Mouse (Mus musculus) ovary, postnatal 10 days (tissue): ENCODE data around the gene Ube2n.

Experiments used
- DNase-seq: peaks from one replicate; pipeline ENCODE4 v3.0.0; 2022; ENCODE audit warnings: low spot score

Ube2n gene

GRCm38 (mm10) chr10:95514656-95515292 lies at the start of gene Ube2n:
TSS of gene Ube2n (plus strand) at chr10:95515145.
- peak; percentile 85 for DNase-seq

DNA sequence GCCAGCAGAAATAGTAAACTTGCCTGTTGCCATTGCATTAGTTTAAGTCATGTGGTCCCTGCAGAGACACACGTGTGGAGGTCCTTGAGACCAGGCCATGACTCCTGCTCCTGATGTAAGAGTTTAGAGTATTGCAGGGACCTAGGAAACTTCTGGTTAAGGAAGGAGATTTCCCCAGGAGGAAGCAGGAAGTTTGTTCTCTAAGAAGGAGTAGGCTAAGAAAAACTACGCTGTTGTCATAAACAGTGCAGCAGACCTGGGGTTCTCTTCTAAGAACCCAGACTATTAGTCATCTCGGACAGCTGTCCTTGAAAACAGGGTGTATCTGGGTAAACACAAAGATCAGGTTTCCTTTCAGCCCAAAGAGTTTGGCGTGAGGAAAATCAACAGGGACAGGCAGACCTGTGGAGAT lies 49.5 kb upstream of the Ube2n start:
- DNase-seq, result no peak

- no peak for DNase-seq
These were observed 46.1 kb upstream of the Ube2n start for GRCm38 (mm10) chr10:95468894-95469293.

GRCm38 (mm10) chr10:95471186-95471585 lies 43.8 kb upstream of the Ube2n start:
- DNase-seq, result no peak

- no peak for DNase-seq
These were observed 42.9 kb upstream of the Ube2n start for GRCm38 (mm10) chr10:95471889-95472547.

DNA sequence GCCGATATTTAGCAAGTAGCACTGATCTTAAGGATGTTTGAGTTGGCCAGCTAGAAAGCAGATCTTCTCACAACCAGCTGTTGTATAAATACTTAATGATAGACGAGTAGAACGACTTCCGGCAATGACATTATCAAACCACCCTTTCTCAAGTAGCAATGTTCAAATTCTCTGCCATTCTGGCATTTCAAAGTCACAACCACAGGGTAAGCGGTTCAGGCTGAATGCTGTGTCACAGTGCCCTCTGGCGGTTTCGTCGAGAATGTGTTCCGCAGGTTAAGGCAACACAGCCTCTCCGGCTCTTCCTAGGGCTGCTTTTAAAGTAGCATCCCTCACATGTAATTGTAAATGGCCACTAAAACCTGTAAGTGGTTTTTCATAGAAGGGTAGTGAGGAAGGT lies 39.0 kb upstream of the Ube2n start:
- DNase-seq, result peak; percentile 66

GRCm38 (mm10) chr10:95477516-95477915 lies 37.4 kb upstream of the Ube2n start:
- no peak for DNase-seq

- DNase-seq, result no peak
These were observed 25.3 kb upstream of the Ube2n start for GRCm38 (mm10) chr10:95489653-95490052.

DNA sequence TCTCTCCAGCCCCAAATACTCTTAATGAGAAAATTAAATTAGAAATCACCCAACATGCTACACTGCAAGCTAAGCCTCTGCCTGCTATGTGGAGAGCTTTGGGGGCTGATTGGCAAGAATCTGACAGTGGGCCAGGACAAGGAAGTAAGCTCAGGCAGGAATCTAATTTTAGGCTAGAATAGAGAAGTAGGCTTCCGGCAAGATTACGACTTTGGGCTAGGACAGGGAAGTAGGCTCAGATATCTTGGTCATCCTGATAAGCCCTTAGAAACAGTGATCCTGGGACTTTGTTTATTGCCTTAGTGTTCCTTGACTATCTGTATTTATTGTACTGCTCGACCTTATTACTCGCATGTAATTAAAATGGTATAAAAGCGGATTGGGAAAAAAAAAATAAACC lies 20.7 kb upstream of the Ube2n start:
- DNase-seq, result no peak

DNA sequence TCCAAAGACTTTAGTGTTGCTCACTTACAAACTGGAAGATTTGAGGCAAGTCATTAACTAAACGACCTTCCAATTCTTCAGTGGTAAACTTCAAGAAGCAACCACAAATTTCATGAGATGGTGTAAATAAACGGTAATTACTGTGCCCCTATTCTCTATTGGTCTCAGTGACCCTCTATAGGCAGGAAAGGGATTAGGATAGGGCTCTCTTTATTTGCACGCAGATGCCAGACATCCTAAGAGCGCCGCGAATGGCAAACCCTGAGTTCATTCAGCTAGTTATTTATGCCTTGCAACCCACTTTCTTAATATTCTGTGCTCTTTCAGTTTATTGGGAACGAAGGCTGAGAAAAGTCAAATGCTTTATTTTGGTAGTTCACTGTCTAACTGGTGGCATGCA lies 13.9 kb upstream of the Ube2n start:
- DNase-seq, result no peak

DNA sequence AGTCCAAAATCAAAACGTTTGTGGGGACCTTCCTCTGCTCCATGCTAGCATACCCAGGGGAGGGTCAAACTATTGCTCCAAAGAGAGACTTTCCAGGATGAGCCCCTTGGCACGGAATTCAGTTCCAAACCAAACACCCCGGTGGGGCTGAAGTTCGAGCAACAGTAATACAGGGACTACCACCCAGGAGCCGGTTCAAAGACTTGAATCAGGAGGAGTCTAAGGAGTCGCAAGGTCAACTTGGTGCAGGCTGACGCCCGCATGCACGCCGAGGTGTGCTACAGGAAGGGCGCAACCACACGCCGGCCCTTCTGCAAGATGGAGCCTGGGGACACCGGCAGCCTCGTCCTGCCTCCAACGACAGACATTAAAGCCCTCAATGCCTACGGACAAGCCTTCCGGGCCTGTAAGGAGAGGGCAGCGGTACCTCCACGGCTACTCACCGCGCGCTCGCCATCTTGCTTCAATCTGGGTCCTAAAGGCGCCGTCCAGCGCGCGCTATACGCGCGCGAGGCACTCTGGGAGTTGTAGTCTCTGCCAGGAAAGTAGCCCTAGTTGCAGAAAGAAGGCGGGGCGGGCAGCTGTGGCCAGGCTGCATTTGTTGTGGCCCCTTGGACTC lies 13.4 kb upstream of the Ube2n start, which contains the start of gene Mrpl42:
Gene Mrpl42, minus strand, starts transcription at position 478 of the 619 bp plus-strand sequence.
- DNase-seq, result peak; percentile 54

GRCm38 (mm10) chr10:95503443-95504235 lies 11.3 kb upstream of the Ube2n start:
- DNase-seq, result no peak

DNA sequence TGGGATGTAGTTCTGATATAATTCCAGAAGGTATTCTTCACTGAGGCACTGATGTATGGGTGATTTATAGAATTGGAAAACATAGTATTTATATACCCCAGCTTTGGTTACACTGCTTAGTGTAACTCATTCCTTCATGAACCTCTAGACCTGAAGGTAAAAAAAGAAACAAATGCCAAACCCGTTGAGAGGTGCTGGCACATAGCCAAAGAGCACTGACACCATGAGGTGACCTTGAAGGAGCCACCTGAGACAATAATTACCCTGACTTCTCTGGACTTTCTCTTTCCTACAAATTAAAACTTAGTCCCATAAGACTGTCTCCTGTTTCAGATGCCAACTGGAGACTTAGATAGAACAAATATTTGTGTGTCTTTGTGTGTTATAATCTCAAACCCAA lies 10.6 kb upstream of the Ube2n start:
- no peak for DNase-seq

GRCm38 (mm10) chr10:95508126-95508525 lies 6.8 kb upstream of the Ube2n start:
- no peak for DNase-seq

GRCm38 (mm10) chr10:95508793-95509192 lies 6.2 kb upstream of the Ube2n start:
- no peak for DNase-seq

DNA sequence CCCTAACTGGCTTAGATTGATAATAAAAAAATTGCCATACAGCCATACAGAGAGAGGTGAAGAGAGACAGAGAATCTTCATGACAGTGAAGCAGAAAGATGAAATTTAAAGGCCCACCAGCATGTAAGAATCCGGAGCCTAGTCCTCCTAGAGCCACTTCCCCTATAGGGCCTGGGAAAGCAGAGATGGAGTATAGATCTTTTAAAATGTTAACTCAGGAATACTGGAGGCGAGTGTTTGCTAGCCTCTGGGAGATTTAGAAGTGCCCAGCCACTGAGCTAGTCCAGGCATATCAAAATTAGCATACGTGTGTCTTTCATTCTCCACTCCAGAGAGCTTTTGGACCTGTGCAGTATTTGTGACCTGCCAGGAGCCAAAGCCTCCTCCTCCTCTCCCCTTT lies 5.7 kb upstream of the Ube2n start:
- no peak for DNase-seq

DNA sequence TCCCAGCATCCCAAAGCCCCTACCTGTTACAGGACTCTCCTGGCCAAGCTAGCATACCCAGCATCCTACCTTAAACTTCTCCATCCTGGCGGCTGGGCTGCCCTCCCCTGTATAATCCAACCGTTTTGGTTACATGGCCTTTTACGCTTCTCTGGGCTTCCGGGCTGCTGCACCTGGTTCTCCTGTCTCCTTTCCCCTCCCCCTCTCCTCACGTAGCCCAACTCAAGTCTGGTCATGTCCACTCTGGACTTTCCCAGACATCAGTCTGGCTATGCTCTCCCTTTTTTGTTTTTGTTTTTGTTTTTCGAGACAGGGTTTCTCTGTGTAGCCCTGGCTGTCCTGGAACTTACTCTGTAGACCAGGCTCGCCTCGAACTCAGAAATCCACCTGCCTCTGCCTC lies 2.3 kb upstream of the Ube2n start:
- no peak for DNase-seq

DNA sequence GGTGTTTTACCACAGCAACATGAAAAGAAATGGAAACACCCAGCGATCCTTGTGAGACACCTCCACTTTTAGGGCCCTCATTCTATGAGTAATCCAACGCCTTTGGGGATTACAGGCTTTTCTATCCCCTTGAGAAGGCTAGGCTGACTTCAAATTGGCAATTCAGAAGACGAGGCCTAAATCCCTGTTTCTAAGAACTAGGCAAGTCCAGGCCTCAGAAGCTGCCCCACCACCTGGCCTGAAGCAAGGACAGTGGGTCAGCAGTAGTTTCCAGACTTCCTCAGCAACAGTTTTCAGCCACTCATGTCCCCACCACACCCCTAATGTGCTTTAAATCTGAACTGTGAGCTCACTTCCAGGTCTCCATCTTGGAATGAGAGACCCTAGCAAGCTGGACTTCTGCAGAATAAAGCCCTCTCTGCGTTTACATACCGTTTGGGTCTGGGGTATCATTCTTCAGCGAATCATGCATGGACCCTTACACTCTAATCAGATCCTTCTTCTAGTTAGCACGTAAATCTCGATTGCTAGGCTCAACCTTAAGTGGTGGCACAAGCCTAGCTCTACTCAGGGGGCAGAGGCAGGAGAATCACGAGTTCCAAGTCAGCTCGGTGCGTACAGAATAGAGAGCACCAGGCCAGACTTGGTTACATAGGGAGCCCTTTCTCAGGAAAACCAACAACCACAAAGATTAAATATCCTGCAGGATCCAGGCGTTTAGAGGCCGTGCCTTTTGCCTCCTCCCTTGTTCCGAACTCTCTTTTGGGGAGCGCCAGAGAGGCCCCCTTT lies 983 bp upstream of the Ube2n start:
- no peak for DNase-seq

DNA sequence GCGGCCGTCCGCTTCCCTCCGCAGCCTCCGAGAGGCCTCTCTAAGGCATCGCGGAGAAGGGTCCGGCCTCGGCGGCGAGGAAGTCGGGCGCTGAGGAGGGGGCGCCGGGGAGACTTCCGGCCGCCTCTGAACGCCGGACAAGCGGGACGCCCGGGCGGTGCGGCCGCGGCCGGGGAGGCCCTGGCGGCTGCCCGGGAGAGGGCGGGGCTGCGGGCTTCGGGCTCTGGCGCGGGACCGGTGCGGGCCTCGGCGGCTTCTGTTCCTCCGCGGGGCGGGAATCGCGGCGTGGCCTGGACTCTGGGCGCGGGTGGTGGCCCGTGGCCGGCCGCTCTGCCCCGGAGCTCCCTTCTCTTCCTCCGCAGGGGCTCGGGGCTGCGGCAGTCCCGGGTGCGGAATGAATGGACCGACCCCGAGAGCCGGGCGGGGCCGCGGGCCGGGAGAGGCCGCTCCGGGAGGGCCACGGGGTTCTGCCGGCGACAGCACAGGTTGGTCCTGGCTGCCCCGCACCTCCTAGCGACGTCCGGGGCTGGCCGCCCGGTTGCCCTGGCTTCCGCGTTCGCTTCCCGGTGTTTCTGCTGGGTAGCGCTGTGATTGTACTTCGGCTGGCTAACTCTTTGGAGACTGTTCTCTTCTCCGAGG lies 467 bp downstream of the Ube2n start:
- DNase-seq, result no peak

- no peak for DNase-seq
These were observed 2.7 kb downstream of the Ube2n start for GRCm38 (mm10) chr10:95517656-95518055.

GRCm38 (mm10) chr10:95525037-95525675 lies 10.2 kb downstream of the Ube2n start:
- DNase-seq, result no peak
